Mouse (Mus musculus): Measurements from ENCODE around the gene Mfsd4b5. TPM values are rescaled to one million over a fixed set of nuclear protein-coding genes. Genes with fewer than 3 reads are reported as not detected.
"Not testable (repeated sequence)": the region's sequence is repeated elsewhere in the genome, so short reads cannot be mapped to it uniquely, and the experiment has no call there.

Mfsd4b5 gene
- total and polyA plus RNA-seq, 3 experiments, result 0.22 TPM; not detected in 2

DNA sequence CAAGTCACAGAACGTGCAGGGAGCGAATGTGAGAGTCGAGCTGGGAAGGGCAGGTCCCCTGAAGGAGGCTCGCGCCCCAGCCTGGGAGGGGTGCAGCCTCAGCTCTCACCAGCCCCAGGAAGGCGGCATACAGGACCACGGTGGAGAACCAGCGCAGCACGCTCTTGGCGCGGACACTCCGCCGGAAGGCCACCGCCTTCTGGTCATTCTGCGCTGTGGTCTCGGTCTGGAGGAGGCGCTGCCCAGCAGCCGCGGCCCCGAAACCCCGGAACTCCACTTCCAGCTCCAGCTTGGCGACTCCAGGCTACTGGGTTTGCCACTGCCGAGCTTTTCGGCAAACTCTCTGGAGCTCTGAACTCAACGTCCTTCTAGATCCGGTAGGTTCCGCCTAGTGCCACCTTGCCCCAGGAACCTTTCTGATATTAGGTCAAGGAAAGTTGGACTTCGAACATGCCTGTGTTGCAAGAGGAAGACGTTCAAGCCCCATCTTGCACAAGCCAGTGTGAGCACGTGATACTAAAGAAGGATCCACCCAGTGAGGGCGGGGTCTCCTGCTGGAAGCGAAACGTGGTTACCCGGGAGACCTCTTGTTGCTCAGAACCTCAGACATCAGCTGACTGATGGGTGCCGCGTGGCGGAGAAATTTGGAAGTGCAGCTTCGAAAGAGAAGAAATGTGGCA lies 26.5 kb downstream of the Mfsd4b5 start, which contains the start of gene Mfsd4b3:
Gene Mfsd4b3 (minus strand): TSS at position 393 of the 680 bp plus-strand sequence.
- peak; percentile 45; the same call in 1 of the 2 replicates for ATAC-seq (ENCODE audit: extremely low read depth, insufficient number of reproducible peaks, low FRiP score, poor library complexity, severe bottlenecking)
- Histone ChIP-seq H3K4me3 (ENCODE audit: low read depth, low read length) (peak within 1 kb of the TSS; percentile 69), H3K27me3 (ENCODE audit: insufficient read depth, low read length) (peaks cover 9% of the 10 kb centered on the region), H3K4me1 (ENCODE audit: insufficient read depth, low read depth, low read length) (peaks cover 21% of the 10 kb centered on the region), H3K9me3 (replicated peaks) (no peaks in the 10 kb centered on the region), H3K36me3 (replicated peaks) (no peaks in the 10 kb centered on the region)
- DNase-seq (ENCODE audit: low spot score), result peak; percentile 57
- TF ChIP-seq GATA2 (IDR thresholded peaks at IDR 0.05; ENCODE audit: borderline replicate concordance, low read depth, low read length) (no peak), GATA1 (IDR thresholded peaks at IDR 0.05; ENCODE audit: borderline replicate concordance, low read length) (no peak), POLR2AphosphoS5 (IDR thresholded peaks at IDR 0.05; ENCODE audit: insufficient replicate concordance, low read depth, low read length) (no peak), CTCF (IDR thresholded peaks at IDR 0.05; ENCODE audit: low read depth, low read length) (no peak), TAL1 (conservative IDR thresholded peaks at IDR 0.05; ENCODE audit: low read depth, low read length) (no peak)

DNA sequence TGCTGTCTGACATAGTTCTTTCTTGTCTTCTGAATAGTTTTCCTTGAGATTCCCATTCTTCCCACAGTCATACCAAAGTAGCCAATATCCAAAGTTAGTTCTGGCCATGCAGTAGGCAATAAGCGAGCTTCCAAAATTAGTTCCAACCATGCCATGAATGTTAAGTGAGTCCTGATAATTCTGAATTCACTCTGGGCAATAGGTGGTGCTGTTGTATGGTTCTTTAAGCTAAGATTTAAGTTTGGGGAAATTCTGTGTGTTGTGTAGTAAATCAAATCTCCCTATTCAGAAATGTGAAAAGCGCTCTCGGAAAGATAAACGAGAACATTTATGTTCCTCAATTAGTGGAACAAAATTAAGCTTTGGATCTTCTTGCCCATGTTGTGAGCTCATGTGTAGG lies 28.2 kb downstream of the Mfsd4b5 start:
- no peak for DNase-seq (ENCODE audit: low spot score)

DNA sequence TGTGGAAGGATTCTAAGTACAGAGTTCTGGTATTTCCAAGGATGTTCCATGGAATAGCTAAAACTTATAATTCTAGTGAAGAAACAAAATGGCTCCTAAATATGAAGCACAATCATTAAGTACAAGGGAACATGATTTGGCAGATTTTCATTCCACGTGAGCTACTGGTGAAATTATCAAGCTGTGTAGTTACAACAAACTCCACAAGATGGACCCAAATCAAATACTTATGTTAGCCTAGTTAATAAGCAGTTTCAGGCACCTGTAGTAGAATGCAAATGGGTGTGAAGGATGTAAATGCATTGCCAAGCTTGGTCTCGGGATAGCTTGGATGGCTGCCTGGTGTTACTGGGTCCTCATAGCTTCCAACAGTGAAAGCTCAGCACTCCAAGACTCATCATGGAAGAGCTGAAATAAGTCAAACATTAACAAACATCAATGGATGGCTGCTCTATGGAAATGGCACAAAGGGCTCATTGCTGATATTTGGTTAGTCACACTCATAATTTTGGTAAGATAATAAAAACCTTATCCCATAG lies 30.0 kb downstream of the Mfsd4b5 start:
- no peak overlapping the region for H3K4me3 ChIP-seq (ENCODE audit: low read depth, low read length)
- no peak for DNase-seq (ENCODE audit: low spot score)
- peaks cover 9% of the 10 kb centered on the region for H3K27me3 ChIP-seq (ENCODE audit: insufficient read depth, low read length)
- no peaks in the 10 kb centered on the region for H3K36me3 ChIP-seq (replicated peaks)
- TF ChIP-seq POLR2AphosphoS5 (IDR thresholded peaks at IDR 0.05; ENCODE audit: insufficient replicate concordance, low read depth, low read length) (no peak), GATA1 (IDR thresholded peaks at IDR 0.05; ENCODE audit: borderline replicate concordance, low read length) (no peak), TAL1 (conservative IDR thresholded peaks at IDR 0.05; ENCODE audit: low read depth, low read length) (no peak), CTCF (IDR thresholded peaks at IDR 0.05; ENCODE audit: low read depth, low read length) (no peak), GATA2 (IDR thresholded peaks at IDR 0.05; ENCODE audit: borderline replicate concordance, low read depth, low read length) (no peak)
- no peaks in the 10 kb centered on the region for H3K9me3 ChIP-seq (replicated peaks)
- peaks cover 15% of the 10 kb centered on the region for H3K4me1 ChIP-seq (ENCODE audit: insufficient read depth, low read depth, low read length)
- no peak for ATAC-seq (ENCODE audit: extremely low read depth, insufficient number of reproducible peaks, low FRiP score, poor library complexity, severe bottlenecking)

More for the DNA sequence above, 28.2 kb downstream of the Mfsd4b5 start:
- Histone ChIP-seq H3K27me3 (ENCODE audit: insufficient read depth, low read length) (peaks cover 4% of the 10 kb centered on the region), H3K4me1 (ENCODE audit: insufficient read depth, low read depth, low read length) (peaks cover 21% of the 10 kb centered on the region), H3K9me3 (replicated peaks) (no peaks in the 10 kb centered on the region), H3K36me3 (replicated peaks) (no peaks in the 10 kb centered on the region), H3K4me3 (ENCODE audit: low read depth, low read length) (no peak overlapping the region)
- TF ChIP-seq POLR2AphosphoS5 (IDR thresholded peaks at IDR 0.05; ENCODE audit: insufficient replicate concordance, low read depth, low read length) (no peak), GATA1 (IDR thresholded peaks at IDR 0.05; ENCODE audit: borderline replicate concordance, low read length) (no peak), GATA2 (IDR thresholded peaks at IDR 0.05; ENCODE audit: borderline replicate concordance, low read depth, low read length) (no peak), CTCF (IDR thresholded peaks at IDR 0.05; ENCODE audit: low read depth, low read length) (no peak), TAL1 (conservative IDR thresholded peaks at IDR 0.05; ENCODE audit: low read depth, low read length) (no peak)
- no peak for ATAC-seq (ENCODE audit: extremely low read depth, insufficient number of reproducible peaks, low FRiP score, poor library complexity, severe bottlenecking)

DNA sequence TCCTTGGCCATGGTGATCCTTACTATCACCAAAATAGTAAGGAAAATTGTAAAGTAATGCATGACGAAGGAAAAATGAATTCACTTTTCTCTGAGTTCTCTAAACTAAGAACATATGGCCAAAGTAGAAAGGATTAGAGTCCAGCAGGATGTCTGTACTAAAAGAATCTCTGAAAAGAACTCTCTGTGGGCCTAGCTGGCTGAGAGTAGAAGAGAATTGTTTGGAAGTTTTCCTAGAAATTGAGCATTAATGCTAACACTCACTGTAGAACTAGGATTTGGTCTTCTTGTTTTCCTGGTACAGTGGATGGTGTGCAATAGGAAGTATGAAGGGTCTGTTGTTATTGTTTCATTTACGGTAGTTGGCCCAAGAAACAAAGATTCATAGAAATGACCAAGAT lies 31.3 kb downstream of the Mfsd4b5 start:
- Histone ChIP-seq H3K27me3 (ENCODE audit: insufficient read depth, low read length) (peaks cover 9% of the 10 kb centered on the region), H3K4me3 (ENCODE audit: low read depth, low read length) (no peak overlapping the region), H3K36me3 (replicated peaks) (no peaks in the 10 kb centered on the region), H3K4me1 (ENCODE audit: insufficient read depth, low read depth, low read length) (peaks cover 8% of the 10 kb centered on the region), H3K9me3 (replicated peaks) (no peaks in the 10 kb centered on the region)
- TF ChIP-seq POLR2AphosphoS5 (IDR thresholded peaks at IDR 0.05; ENCODE audit: insufficient replicate concordance, low read depth, low read length) (no peak), GATA1 (IDR thresholded peaks at IDR 0.05; ENCODE audit: borderline replicate concordance, low read length) (no peak), GATA2 (IDR thresholded peaks at IDR 0.05; ENCODE audit: borderline replicate concordance, low read depth, low read length) (no peak), TAL1 (conservative IDR thresholded peaks at IDR 0.05; ENCODE audit: low read depth, low read length) (no peak), CTCF (IDR thresholded peaks at IDR 0.05; ENCODE audit: low read depth, low read length) (no peak)
- ATAC-seq (ENCODE audit: extremely low read depth, insufficient number of reproducible peaks, low FRiP score, poor library complexity, severe bottlenecking) (no peak), DNase-seq (ENCODE audit: low spot score) (no peak)

DNA sequence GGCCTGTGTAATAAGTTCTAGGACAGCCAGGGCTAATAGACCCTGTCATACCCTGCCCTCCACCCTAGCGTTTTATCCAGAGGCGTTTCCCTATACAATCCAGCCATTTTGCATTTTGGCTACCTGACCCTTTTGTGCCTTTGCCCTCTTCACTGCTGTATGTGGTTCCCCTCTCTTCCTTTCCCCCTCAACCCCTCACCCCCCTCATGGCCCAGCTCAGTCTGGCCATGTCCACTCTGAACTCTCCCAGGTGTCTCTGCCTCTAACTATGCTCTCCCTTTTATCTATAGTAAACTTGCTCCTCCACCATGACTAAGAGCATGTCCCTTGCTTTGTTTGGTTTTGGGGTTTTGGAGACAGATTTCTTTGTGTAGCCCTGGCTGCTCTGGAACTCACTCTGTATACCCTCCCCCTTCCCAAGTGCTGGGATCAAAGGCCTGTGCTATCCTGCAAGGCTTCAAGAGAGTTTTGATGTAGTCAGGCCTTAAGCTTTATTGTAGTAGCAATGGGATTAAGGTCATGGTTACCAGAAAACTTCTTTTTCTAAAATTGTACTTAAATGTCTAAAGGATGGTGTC lies 37.0 kb downstream of the Mfsd4b5 start:
- DNase-seq (ENCODE audit: low spot score), result no peak
- Histone ChIP-seq H3K27me3 (ENCODE audit: insufficient read depth, low read length) (peaks cover 7% of the 10 kb centered on the region; the same call in 1 of the 2 replicates), H3K36me3 (replicated peaks) (no peaks in the 10 kb centered on the region), H3K9me3 (replicated peaks) (no peaks in the 10 kb centered on the region), H3K4me1 (ENCODE audit: insufficient read depth, low read depth, low read length) (peaks cover 3% of the 10 kb centered on the region; the same call in 1 of the 2 replicates), H3K4me3 (ENCODE audit: low read depth, low read length) (no peak overlapping the region)
- no peak for TF ChIP-seq GATA2 (IDR thresholded peaks at IDR 0.05; ENCODE audit: borderline replicate concordance, low read depth, low read length)
- TF ChIP-seq POLR2AphosphoS5 (IDR thresholded peaks at IDR 0.05; ENCODE audit: insufficient replicate concordance, low read depth, low read length), result no peak
- TF ChIP-seq TAL1 (conservative IDR thresholded peaks at IDR 0.05; ENCODE audit: low read depth, low read length), result no peak
- TF ChIP-seq GATA1 (IDR thresholded peaks at IDR 0.05; ENCODE audit: borderline replicate concordance, low read length), result no peak
- TF ChIP-seq CTCF (IDR thresholded peaks at IDR 0.05; ENCODE audit: low read depth, low read length), result no peak
- ATAC-seq (ENCODE audit: extremely low read depth, insufficient number of reproducible peaks, low FRiP score, poor library complexity, severe bottlenecking), result no peak

DNA sequence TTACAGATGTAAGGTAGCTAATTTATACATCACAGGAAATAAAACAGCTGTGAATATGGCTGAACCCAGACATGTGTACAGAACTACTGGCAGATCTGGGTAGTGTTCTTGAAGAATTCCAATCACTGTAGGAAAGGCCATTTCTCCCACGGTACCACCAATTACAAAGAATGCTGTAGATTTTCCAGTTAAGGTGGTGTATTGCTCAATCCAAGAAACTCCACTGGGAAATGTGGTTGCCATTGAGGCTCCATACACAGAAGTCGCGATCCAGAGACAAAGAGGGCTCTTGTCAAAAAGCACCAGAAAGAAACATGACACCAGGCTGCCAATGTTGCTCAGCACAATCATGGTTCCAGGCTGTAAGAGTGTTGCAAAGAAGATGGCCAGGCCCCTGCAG lies 39.3 kb downstream of the Mfsd4b5 start:
- ATAC-seq (ENCODE audit: extremely low read depth, insufficient number of reproducible peaks, low FRiP score, poor library complexity, severe bottlenecking); H3K9me3 ChIP-seq (replicated peaks); H3K36me3 ChIP-seq (replicated peaks); H3K27me3 ChIP-seq (ENCODE audit: insufficient read depth, low read length); H3K4me1 ChIP-seq (ENCODE audit: insufficient read depth, low read depth, low read length); H3K4me3 ChIP-seq (ENCODE audit: low read depth, low read length); DNase-seq (ENCODE audit: low spot score): not testable (repeated sequence)
